Mouse (Mus musculus): ENCODE data around the gene Slc6a19. TPM values are rescaled to one million over a fixed set of nuclear protein-coding genes. Genes with fewer than 3 reads are reported as not detected.
"Not testable (repeated sequence)": the region's sequence is repeated elsewhere in the genome, so short reads cannot be mapped to it uniquely, and the experiment has no call there.

Slc6a19 gene
- polyA plus RNA-seq, 1 experiment: 1.6 TPM

DNA sequence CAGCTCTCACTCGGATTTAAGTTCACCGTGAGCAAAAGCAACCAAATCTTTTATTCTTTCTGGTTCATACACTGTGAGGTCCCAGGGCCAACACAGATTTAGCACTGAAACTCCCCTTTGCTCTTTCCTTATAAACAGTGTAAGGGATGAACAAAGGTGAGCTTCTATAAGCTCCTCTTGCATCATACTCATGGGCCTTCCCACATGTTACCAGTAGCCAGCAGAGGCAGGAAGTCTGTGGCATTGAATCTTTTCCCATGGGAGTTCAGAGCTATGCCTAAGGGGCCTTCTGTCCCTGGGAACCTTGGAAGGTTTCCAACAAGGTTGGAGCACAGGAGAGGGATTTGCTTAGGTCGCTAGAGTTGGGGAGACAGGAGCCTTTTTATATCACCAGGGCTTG is 7.6 kb upstream of the Slc6a19 start:
- no peak for DNase-seq (ENCODE audit: low read depth)

- no peak for DNase-seq (ENCODE audit: low read depth)
Observed at GRCm38 (mm10) chr13:73711803-73712202, 7.1 kb upstream of the Slc6a19 start.

DNA sequence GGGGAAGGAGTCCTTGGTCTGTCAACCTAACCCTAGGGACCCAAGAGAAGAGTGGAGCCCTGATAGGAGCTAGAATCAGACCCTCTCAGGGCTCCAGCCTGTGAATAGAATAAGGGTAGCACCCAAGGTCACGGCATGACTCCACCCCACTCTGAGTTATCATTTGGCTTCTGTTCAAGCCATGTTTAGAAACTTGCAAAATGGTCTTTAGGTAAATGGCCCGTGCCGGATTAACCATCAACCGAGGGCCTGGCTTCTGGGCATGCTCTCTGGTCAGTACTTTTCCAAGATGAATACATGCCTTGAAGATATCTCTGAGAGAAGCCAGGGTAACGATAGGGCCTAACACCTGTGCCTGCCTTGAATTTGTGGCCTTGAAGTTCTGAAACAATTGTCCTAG is 6.6 kb upstream of the Slc6a19 start:
- DNase-seq (ENCODE audit: low read depth): no peak

- no peak for DNase-seq (ENCODE audit: low read depth)
Observed at GRCm38 (mm10) chr13:73709491-73709890, 4.8 kb upstream of the Slc6a19 start.

- DNase-seq (ENCODE audit: low read depth): not testable (repeated sequence)
Observed at GRCm38 (mm10) chr13:73703486-73703885, 1.2 kb downstream of the Slc6a19 start.

- DNase-seq (ENCODE audit: low read depth): no peak
Observed at GRCm38 (mm10) chr13:73702776-73703175, 1.9 kb downstream of the Slc6a19 start.

DNA sequence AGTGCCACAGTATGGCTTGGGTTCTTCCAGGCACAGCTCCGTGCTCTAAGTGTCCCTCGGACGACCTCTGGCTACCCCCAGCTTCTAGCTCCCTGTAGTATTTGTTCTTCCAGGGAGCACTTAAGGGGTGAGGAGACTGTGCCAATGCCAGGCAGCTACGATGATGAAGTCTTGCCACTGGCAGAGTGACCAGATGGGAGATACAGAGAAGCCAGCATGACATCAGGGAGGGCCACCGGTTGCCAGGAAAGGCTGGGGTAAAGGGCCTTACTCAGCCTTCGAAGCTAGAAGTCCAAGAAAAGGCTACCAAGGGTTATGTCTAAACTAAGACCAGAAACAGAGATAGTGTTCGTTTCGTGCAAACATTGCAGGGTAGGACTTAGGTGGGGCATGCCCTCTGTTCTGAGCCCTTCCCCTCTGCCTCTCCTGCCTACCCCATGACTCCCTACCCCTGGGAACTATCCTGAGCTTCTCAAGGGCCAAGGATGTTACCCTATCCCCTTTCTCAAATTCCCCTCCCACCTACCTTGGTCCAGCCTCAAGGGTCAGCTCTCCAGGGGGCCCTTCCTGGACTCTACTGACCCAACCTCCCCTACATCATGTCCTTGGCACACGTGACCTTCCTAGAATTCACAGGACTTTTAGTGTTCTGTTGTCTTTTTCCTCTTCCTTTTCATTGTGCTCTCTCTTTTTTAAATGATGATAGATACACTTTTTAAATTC is 3.3 kb downstream of the Slc6a19 start:
- no peak for DNase-seq (ENCODE audit: low read depth)

GRCm38 (mm10) chr13:73700554-73700953 is 4.1 kb downstream of the Slc6a19 start:
- DNase-seq (ENCODE audit: low read depth): no peak

DNA sequence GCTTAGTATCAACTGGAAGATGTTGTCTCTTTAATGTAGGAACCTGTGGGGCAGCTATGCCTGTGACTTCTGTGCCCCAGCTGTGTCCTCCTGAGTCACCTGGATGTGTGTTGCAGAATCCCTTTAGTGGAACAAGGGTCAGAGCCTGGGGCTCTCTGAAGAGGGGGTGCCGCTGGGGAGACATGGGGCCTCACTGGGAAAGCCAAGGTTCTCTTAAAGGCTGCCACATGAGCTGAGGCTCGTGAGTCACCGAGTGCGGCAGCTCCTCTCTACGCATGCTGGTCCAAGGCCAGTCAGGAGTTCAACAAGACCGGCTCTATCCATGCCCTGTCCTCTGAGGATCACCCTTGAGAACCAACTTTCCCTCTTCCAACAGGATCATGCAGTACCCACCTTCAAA is 5.0 kb downstream of the Slc6a19 start:
- no peak for DNase-seq (ENCODE audit: low read depth)

DNA sequence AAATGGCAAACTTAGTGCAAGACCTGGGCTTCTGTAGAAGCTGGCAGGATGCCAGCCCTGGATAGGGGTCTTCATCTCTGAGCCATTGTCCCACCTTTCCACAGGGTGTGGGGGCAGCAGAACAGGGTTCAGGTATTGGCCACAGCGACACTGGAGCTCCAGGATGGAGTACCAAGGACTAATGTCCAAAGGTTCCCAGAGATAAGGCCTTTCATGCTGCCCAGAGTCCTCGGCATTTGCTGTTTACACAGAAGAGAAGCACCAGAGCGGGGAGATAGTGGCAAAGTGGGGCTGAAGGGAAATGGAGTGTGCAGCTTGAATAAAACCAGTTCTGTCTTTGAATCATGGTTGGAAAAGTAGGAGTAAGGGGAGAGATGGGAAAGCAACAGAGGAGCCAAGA is 8.1 kb downstream of the Slc6a19 start:
- DNase-seq (ENCODE audit: low read depth): no peak

GRCm38 (mm10) chr13:73694972-73695371 is 9.7 kb downstream of the Slc6a19 start:
- no peak for DNase-seq (ENCODE audit: low read depth)

DNA sequence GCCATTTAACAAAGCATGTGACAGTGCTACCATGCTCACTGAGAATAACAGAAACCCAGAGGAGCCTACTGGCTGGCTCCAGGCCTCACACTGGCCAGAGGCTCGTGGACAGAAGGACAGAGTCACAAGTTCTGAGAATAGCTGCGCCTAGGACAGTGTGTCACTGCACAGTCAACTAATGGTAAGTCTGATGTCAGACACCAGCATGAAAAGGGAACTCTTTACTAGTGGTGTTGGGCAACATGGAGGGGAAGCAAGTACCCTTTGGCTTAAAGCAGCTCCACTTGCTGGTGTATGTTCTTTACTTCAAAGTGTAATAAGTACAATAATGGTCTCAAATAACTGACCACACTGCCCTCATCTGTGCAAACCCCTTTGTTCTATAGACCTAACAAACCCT is 11.3 kb downstream of the Slc6a19 start:
- no peak for DNase-seq (ENCODE audit: low read depth)

- DNase-seq (ENCODE audit: low read depth): no peak
Observed at GRCm38 (mm10) chr13:73692249-73692868, 12.3 kb downstream of the Slc6a19 start.

DNA sequence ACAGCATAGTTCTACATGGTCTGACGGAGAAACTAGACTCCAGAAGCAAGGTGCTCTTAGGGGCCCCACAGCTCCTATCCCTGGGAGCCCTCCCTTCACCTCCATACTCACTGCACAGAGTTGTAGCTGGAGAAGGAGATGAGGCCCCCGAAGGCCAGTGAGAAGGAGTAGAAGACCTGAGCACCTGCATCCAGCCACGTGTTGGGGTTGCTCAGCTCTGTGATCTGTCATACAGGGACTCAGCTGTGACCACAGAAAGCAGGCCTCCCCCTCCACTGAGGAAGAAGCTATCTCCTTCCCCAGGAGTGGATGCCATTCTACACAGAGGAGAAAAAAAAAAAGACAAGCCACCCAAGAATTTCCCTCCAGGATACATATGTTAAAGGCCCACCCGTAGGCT is 15.7 kb downstream of the Slc6a19 start:
- no peak for DNase-seq (ENCODE audit: low read depth)

DNA sequence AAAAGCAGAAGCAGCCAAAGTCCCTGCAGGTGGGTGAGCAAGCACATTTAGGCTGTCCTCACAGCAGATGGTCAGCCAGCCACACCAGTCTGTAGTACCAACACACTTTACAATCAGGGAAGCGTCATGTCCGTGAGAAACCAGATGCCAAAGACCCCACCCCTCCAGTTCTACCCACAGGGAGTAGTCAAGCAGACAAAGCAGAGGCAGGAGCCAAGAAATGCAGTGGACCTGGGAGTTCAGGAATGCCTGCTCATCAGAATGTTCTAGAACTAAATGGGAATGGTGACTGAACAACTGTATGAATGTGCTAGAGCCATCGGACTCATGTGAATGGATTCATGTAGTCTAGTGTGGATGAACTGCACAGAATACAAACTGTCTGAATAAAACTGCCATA is 17.1 kb downstream of the Slc6a19 start:
- no peak for DNase-seq (ENCODE audit: low read depth)

- peak; percentile 23 for DNase-seq (ENCODE audit: low read depth)
Observed at GRCm38 (mm10) chr13:73685502-73685901, 19.2 kb downstream of the Slc6a19 start.

DNA sequence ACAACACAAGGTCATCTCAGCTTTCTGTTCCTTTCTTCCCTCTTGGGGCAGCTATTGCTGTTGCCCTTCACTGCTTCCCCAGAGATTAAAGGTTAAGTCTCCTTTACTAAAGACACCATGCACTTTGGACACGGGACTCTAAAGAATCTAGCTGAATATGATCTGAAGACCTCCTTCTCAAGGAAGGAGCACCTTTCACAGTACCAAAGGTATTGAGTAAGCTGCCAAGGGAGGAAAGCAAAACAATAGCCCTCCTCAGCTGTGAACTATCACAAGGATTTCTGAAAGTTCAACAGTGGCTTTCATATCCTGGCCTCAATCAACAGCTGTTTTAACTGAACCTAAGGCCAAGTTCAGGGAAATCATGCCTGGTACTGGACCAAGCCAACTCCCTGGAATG is 20.3 kb downstream of the Slc6a19 start:
- DNase-seq (ENCODE audit: low read depth): no peak

GRCm38 (mm10) chr13:73683682-73684081 is 21.0 kb downstream of the Slc6a19 start:
- peak; percentile 51 for DNase-seq (ENCODE audit: low read depth)

GRCm38 (mm10) chr13:73682226-73682625 is 22.4 kb downstream of the Slc6a19 start:
- DNase-seq (ENCODE audit: low read depth): no peak

DNA sequence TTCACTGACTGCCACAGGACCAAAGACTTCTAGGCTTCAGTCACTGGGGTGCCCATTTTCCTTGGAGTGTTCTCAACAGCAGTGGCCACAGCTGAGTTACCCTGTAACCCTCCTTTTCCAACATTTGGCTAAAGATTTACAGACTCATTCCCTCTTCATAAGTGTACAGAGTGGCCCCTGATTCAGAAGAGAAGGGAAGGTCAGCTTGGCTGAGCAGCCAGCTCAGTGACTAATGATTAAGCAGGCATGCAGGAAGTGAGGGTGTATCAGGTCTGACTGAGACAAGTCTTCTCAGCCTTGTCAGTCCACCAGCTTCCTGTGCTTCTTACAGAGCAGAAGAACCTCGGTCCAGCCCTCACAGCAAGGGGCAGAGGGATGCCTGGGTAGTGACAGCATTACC is 24.3 kb downstream of the Slc6a19 start:
- no peak for DNase-seq (ENCODE audit: low read depth)

DNA sequence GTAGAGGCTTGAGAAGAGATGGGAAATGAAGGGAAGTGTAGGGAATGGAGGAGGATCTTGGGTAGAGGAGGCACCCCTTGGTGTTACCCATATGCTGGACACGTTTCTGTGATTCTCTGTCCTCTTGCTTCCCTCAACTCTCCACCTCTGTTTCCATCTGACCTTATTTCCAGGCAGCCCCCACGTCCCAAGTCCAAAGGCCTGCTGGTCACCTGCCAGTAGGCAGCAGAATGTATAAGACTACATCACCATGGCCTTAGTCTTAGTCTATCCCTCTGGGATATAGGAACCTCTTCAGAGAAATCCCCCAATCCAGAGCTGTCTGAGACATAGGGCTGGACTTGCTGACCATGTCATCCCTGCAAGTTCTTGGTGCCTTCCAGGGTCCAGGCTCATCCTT is 25.4 kb downstream of the Slc6a19 start:
- DNase-seq (ENCODE audit: low read depth): no peak

DNA sequence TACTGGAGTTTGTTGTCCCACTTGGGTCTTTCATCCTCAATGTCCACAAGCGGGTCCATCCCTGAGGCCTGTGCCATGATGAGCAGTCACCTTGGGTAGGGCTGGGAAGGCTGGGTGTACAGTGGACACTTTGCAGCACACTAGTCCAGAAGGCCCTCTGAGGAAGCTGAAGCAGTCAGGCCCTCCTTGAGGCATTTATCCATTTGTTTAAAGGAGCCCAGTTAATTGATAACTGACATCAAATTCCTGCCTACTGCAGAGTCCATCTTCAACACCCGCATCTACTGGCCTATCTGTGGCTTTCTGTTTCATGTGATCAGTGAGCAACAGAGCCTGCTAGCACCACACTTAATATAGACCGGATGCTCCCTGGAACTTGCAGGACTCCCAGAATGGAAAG is 26.8 kb downstream of the Slc6a19 start, which contains the start of gene Slc6a18:
Slc6a18 (minus strand) TSS at position 171 of the 400 bp plus-strand sequence.
- DNase-seq (ENCODE audit: low read depth): no peak

DNA sequence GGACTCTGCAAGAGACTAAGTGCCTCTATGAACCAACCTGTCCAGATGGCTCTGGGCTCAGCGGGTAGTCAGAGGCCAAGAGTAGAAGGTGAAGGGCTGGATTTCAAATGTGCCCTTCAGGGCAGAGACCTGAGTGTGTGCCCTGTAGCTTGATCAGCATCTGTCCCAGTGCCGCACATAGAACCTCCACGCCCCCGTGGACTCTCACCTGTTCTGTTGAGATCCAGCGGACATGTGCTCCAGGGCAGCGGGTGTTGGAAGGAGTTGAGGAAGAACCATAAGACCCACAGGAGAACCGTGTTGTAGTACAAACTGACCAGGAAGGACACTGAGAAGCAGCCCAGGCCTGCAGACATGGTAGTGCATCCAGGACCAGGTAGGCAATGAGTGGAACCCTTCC is 29.5 kb downstream of the Slc6a19 start:
- DNase-seq (ENCODE audit: low read depth): no peak
